ENCODE assay signal across 24 mouse cellular contexts in the genomic region with DNA sequence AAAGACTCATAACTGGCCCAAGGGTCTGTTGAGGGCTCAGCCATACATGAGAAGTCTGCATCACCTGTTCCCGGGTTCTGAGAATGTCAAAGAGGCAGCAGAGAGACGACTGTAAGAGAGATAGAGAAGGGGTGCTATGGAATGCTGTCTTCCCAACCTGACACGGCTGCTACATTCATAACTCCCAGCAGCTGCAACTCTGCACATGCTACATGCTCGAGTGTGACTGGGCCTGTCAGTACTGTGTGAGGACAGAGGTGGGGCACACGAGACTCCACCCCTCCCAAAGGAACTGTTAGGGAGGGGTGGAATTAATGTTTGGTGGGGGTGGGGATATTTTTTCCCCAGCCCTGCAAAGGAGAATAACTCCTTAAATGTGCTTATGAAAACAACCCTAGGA.
"Had no signal": no experiment of that assay in that cellular context is flagged by ENCODE, and none has a peak within 500 bp of the region (broad histone marks: within the 10 kb centered on the region; RNA-seq: fewer than 3 reads in every experiment).

No protein-coding gene starts in this region.

- H3K4me1 ChIP-seq: hindbrain, embryonic 10.5 days; hindbrain, embryonic 13.5 days; hindbrain, embryonic 15.5 days; kidney, embryonic 15.5 days; limb, embryonic 12.5 days had no signal

- ATAC-seq: hindbrain, postnatal 0 days; intestine, embryonic 16.5 days; liver, embryonic 12.5 days had no signal

- DNase-seq: gastrocnemius, postnatal 14 days; gastrocnemius, postnatal 36 days; heart, adult 18-20 months; heart, postnatal 10 days; heart, postnatal 4 days; kidney, adult 11 months; kidney, adult 2 months; kidney, adult 9 months; kidney, postnatal 14 days; kidney, postnatal 36 days; layer of hippocampus, adult 9-11 months; layer of hippocampus, postnatal 36 days; left cerebral cortex, postnatal 4 days had no signal

- H3K4me3 ChIP-seq: heart, embryonic 12.5 days; hindbrain, embryonic 10.5 days; hindbrain, embryonic 13.5 days; hindbrain, embryonic 15.5 days; kidney, embryonic 15.5 days; limb, embryonic 12.5 days; liver, embryonic 12.5 days had no signal

- H3K4me2 ChIP-seq: heart, embryonic 12.5 days; hindbrain, embryonic 13.5 days; hindbrain, embryonic 15.5 days; kidney, embryonic 15.5 days; limb, embryonic 12.5 days; liver, embryonic 12.5 days had no signal

- H3K27me3 ChIP-seq: heart, embryonic 12.5 days; hindbrain, embryonic 13.5 days; hindbrain, embryonic 15.5 days; kidney, embryonic 15.5 days; limb, embryonic 12.5 days; liver, embryonic 12.5 days had no signal

- H3K9me3 ChIP-seq: hindbrain, embryonic 10.5 days; hindbrain, embryonic 13.5 days; hindbrain, embryonic 15.5 days; kidney, embryonic 15.5 days; limb, embryonic 12.5 days; liver, embryonic 12.5 days had no signal

- H3K27ac ChIP-seq: hindbrain, embryonic 10.5 days; hindbrain, embryonic 13.5 days; hindbrain, embryonic 15.5 days; hindbrain, postnatal 0 days; kidney, embryonic 15.5 days; kidney, postnatal 0 days; limb, embryonic 12.5 days; liver, embryonic 12.5 days; liver, embryonic 14.5 days had no signal

- H3K36me3 ChIP-seq: heart, embryonic 12.5 days; hindbrain, embryonic 10.5 days; hindbrain, embryonic 13.5 days; hindbrain, embryonic 15.5 days; kidney, embryonic 15.5 days; limb, embryonic 12.5 days; liver, embryonic 12.5 days had no signal

- H3K9ac ChIP-seq: heart, embryonic 12.5 days; hindbrain, embryonic 13.5 days; hindbrain, embryonic 15.5 days; kidney, embryonic 15.5 days; limb, embryonic 12.5 days; liver, embryonic 12.5 days; liver, embryonic 14.5 days had no signal
